8 mouse cellular contexts compared by ENCODE assay signal in the genomic region with DNA sequence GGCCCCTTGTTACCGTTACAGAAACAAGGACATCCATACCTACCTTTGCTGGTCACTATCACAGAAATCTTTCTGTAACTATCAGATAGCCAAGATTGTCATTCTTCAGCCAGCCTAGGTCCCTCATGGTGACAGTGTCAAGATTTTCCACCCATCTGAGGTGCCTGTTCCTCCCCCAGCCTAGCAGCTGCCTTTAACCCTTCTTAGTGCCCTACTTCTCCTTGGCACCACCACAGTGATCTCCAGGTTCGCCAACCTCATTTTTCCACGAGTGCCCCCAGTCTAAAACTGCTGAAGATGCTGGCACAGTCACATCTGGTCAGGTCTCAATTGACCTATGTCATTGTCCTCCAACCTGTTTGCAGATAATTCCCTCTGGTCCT. TPM values are rescaled to one million over a fixed set of nuclear protein-coding genes. Genes with fewer than 3 reads are reported as not detected.
DNase-seq lines count a peak whose midpoint lies in the region; ATAC-seq lines count a peak whose summit lies in the region.

No protein-coding gene starts in this region.

- peak overlapping the region; percentile 75 for H3K4me2 ChIP-seq in liver, embryonic 13.5 days

- no peak overlapping the region for H3K27ac ChIP-seq in liver, embryonic 13.5 days

- peak; percentile 4 for DNase-seq in gastrocnemius, postnatal 14 days
- no peak for DNase-seq in gastrocnemius, postnatal 4 days (ENCODE audit: low spot score in 2 of 2)
- DNase-seq in thymus, postnatal 14 days: peak; percentile 58
- DNase-seq in thymus, adult 18-20 months: no peak
- DNase-seq in liver, embryonic 13.5 days: no peak
- DNase-seq in right cerebral cortex, postnatal 25 days: no peak
- no peak for DNase-seq in adrenal gland, postnatal 25 days
- no peak for DNase-seq in testis, postnatal 10 days (ENCODE audit: low spot score)

- 32% methylated on average over 3 of the region's 3 CpGs for WGBS in liver, embryonic 13.5 days (ENCODE audit: insufficient replicate concordance)

- H3K4me3 ChIP-seq in liver, embryonic 13.5 days (replicated peaks): peak overlapping the region; percentile 57

- intact Hi-C loops in gastrocnemius, postnatal 14 days (cut with DNase I; ENCODE audit: low total_unique reads): loop anchor here (5.0 kb wide), 1 partner anchor 157 kb away; no protein-coding TSS in a partner anchor

- H3K36me3 ChIP-seq in liver, embryonic 13.5 days: no peaks in the 10 kb centered on the region

- peaks cover 45% of the 10 kb centered on the region for H3K27me3 ChIP-seq in liver, embryonic 13.5 days

- H3K9me3 ChIP-seq in liver, embryonic 13.5 days (replicated peaks): no peaks in the 10 kb centered on the region

- peaks cover 43% of the 10 kb centered on the region for H3K4me1 ChIP-seq in liver, embryonic 13.5 days (replicated peaks)

- ATAC-seq in liver, embryonic 13.5 days (ENCODE audit: low read depth): no peak

- peak overlapping the region; percentile 54; the same call in 1 of the 2 replicates for H3K9ac ChIP-seq in liver, embryonic 13.5 days

RNA-seq across cellular contexts. Expression of a gene that starts 0.8 kb away (rescaled TPM):
- 1 to 10 TPM; 6.7 to 7.3 TPM for total RNA-seq in gastrocnemius, postnatal 14 days (2021)
- 1 to 10 TPM; 8.1 to 8.2 TPM for total RNA-seq in gastrocnemius, postnatal 4 days (2021)
- polyA plus RNA-seq in liver, embryonic 13.5 days (2015; fragmentation: Nextera tagmentation; extraction: Ambion mirVana): 3.0 TPM in 2 replicates
- total RNA-seq in adrenal gland, postnatal 25 days (2021): 15.6 and 19.9 TPM in 2 replicates

RNA-seq across cellular contexts. Expression of a gene that starts 37.9 kb away (rescaled TPM):
- total RNA-seq in gastrocnemius, postnatal 14 days (2021): 1 to 10 TPM; 2.7 to 3.8 TPM
- total RNA-seq in gastrocnemius, postnatal 4 days (2021): 1 to 10 TPM; 6.3 to 7.0 TPM
- 6.3 and 7.7 TPM in 2 replicates for polyA plus RNA-seq in liver, embryonic 13.5 days (2015; fragmentation: Nextera tagmentation; extraction: Ambion mirVana)
- 3.9 and 6.2 TPM in 2 replicates for total RNA-seq in adrenal gland, postnatal 25 days (2021)

RNA-seq across cellular contexts. Expression of a gene that starts 38.3 kb away (rescaled TPM):
- not detected for total RNA-seq in gastrocnemius, postnatal 14 days (2021)
- total RNA-seq in gastrocnemius, postnatal 4 days (2021): not detected
- not detected in 2 replicates for polyA plus RNA-seq in liver, embryonic 13.5 days (2015; fragmentation: Nextera tagmentation; extraction: Ambion mirVana)
- not detected in 2 replicates for total RNA-seq in adrenal gland, postnatal 25 days (2021)

RNA-seq across cellular contexts. Expression of a gene that starts 48.1 kb away (rescaled TPM):
- not detected for total RNA-seq in gastrocnemius, postnatal 14 days (2021)
- not detected for total RNA-seq in gastrocnemius, postnatal 4 days (2021)
- not detected in 2 replicates for polyA plus RNA-seq in liver, embryonic 13.5 days (2015; fragmentation: Nextera tagmentation; extraction: Ambion mirVana)
- total RNA-seq in adrenal gland, postnatal 25 days (2021): not detected in 2 replicates

RNA-seq across cellular contexts. Expression of a gene that starts 54.1 kb away (rescaled TPM):
- total RNA-seq in gastrocnemius, postnatal 14 days (2021): 10 to 100 TPM; 20.7 to 21.5 TPM
- 10 to 100 TPM; 26.9 to 29.6 TPM for total RNA-seq in gastrocnemius, postnatal 4 days (2021)
- 2.6 and 3.0 TPM in 2 replicates for polyA plus RNA-seq in liver, embryonic 13.5 days (2015; fragmentation: Nextera tagmentation; extraction: Ambion mirVana)
- total RNA-seq in adrenal gland, postnatal 25 days (2021): 72.0 and 75.6 TPM in 2 replicates

Comparison
In these comparisons a context has a peak if more than half of its experiments do, and no peak if none do; other contexts are left out.
1. DNase-seq: peak in gastrocnemius, postnatal 14 days (single experiment) and thymus, postnatal 14 days (single experiment); none in gastrocnemius, postnatal 4 days (0 of 2), thymus, adult 18-20 months (0 of 2), liver, embryonic 13.5 days (single experiment), right cerebral cortex, postnatal 25 days (single experiment), adrenal gland, postnatal 25 days (single experiment) and testis, postnatal 10 days (single experiment).